Mouse (Mus musculus): Measurements from ENCODE around the gene Ccr7. TPM values are rescaled to one million over a fixed set of nuclear protein-coding genes. Genes with fewer than 3 reads are reported as not detected.

The Ccr7 gene
- total and polyA plus RNA-seq, 3 experiments: 203 to 306 (median 241) TPM

- peak; percentile 95 for DNase-seq (ENCODE audit: extremely low read depth)
- in situ Hi-C loops (cut with MboI; ENCODE audit: low pct_ligation_motif_present, low pct_unique_long_range_greater_than_20kb, low sequenced_read_pairs): no loop called here
- H3K27ac ChIP-seq (ENCODE audit: insufficient read depth, low read depth): peak overlapping the region; percentile 99
Observed at GRCm38 (mm10) chr11:99186836-99187235, 32.0 kb upstream of the Ccr7 start.

GRCm38 (mm10) chr11:99182575-99182974 is 27.7 kb upstream of the Ccr7 start:
- Histone ChIP-seq H3K4me2 (ENCODE audit: insufficient read depth, low read depth, poor library complexity, severe bottlenecking) (no peak overlapping the region), H3K36me3 (replicated peaks in 1 of 2; ENCODE audit: control insufficient read depth in 1 of 2, insufficient read depth in 1 of 2, low read length in 1 of 2) (peaks cover 0 to 17% of the 10 kb centered on the region in 2 experiments), H3K9me3 (replicated peaks; ENCODE audit: low read length) (peaks cover 17% of the 10 kb centered on the region), H3K4me3 (replicated peaks in 1 of 3; ENCODE audit: low read depth in 2 of 3, low read length in 2 of 3, poor library complexity in 1 of 3) (no peak overlapping the region), H3K9ac (ENCODE audit: insufficient read depth, low read depth) (no peak overlapping the region), H3K79me2 (replicated peaks; ENCODE audit: control insufficient read depth, extremely low read depth, insufficient read depth, poor library complexity, severe bottlenecking) (no peaks in the 10 kb centered on the region), H3K27ac (ENCODE audit: insufficient read depth, low read depth) (no peak overlapping the region), H3K4me1 (ENCODE audit: control insufficient read depth in 1 of 2, insufficient read depth in 2 of 2) (peaks cover 24 to 74% of the 10 kb centered on the region in 2 experiments), H3K27me3 (replicated peaks) (no peaks in the 10 kb centered on the region)
- dilution Hi-C loops (cut with MboI; ENCODE audit: extremely low pct_ligation_motif_present, extremely low pct_unique_long_range_greater_than_20kb, low sequenced_read_pairs): no loop called here
- TF ChIP-seq E2F4 (IDR thresholded peaks at IDR 0.05; ENCODE audit: insufficient replicate concordance, low read depth, low read length) (no peak), CHD1 (IDR thresholded peaks at IDR 0.05; ENCODE audit: low read depth, low read length) (no peak), NRF1 (IDR thresholded peaks at IDR 0.05; ENCODE audit: low read depth, low read length) (no peak), JUND (conservative IDR thresholded peaks at IDR 0.05; ENCODE audit: low read depth, low read length) (no peak), GABPA (IDR thresholded peaks at IDR 0.05; ENCODE audit: insufficient replicate concordance, low read depth, low read length) (no peak), TCF12 (IDR thresholded peaks at IDR 0.05; ENCODE audit: low read depth, low read length) (no peak), SIN3A (IDR thresholded peaks at IDR 0.05; ENCODE audit: low read length) (no peak), ZKSCAN1 (IDR thresholded peaks at IDR 0.05; ENCODE audit: borderline replicate concordance, low read depth, low read length) (no peak), MAFK (IDR thresholded peaks at IDR 0.05; ENCODE audit: insufficient replicate concordance, low read length) (no peak)
- in situ Hi-C loops (cut with MboI; ENCODE audit: low pct_ligation_motif_present, low pct_unique_long_range_greater_than_20kb, low sequenced_read_pairs): no loop called here
- DNase-seq (ENCODE audit: extremely low read depth): no peak

More at GRCm38 (mm10) chr11:99186836-99187235, 32.0 kb upstream of the Ccr7 start:
- H3K4me3 ChIP-seq (replicated peaks in 1 of 3; ENCODE audit: low read depth in 2 of 3, low read length in 2 of 3, poor library complexity in 1 of 3): peak overlapping the region in 1 of 3 experiments; percentile 33
- dilution Hi-C loops (cut with MboI; ENCODE audit: extremely low pct_ligation_motif_present, extremely low pct_unique_long_range_greater_than_20kb, low sequenced_read_pairs): no loop called here
- TF ChIP-seq E2F4 (IDR thresholded peaks at IDR 0.05; ENCODE audit: insufficient replicate concordance, low read depth, low read length) (peak; percentile 85; the same call in 1 of the 2 replicates), IRF4 (IDR thresholded peaks at IDR 0.05; ENCODE audit: low read depth, low read length) (peak; percentile 100), ELF1 (IDR thresholded peaks at IDR 0.05; ENCODE audit: low read depth, low read length) (peak; percentile 77), POLR2AphosphoS2 (IDR thresholded peaks at IDR 0.05; ENCODE audit: low read depth, low read length) (0 out of 2 replicates have a peak, but pooled peaks have one; percentile 44), USF1 (IDR thresholded peaks at IDR 0.05; ENCODE audit: low read depth, low read length) (no peak), NELFE (IDR thresholded peaks at IDR 0.05; ENCODE audit: low read depth, low read length) (peak; percentile 76), MAX (IDR thresholded peaks at IDR 0.05; ENCODE audit: low read length) (peak; percentile 68), GABPA (IDR thresholded peaks at IDR 0.05; ENCODE audit: insufficient replicate concordance, low read depth, low read length) (no peak; the same call in 1 of the 2 replicates), ZKSCAN1 (IDR thresholded peaks at IDR 0.05; ENCODE audit: borderline replicate concordance, low read depth, low read length) (no peak), MXI1 (IDR thresholded peaks at IDR 0.05; ENCODE audit: low read depth, low read length) (peak; percentile 92), RCOR1 (conservative IDR thresholded peaks at IDR 0.05; ENCODE audit: low read depth, low read length) (peak; percentile 99), MAFK (IDR thresholded peaks at IDR 0.05; ENCODE audit: insufficient replicate concordance, low read length) (peak; percentile 92), CTCF (conservative IDR thresholded peaks at IDR 0.05 in 1 of 2, IDR thresholded peaks at IDR 0.05 in 1 of 2; ENCODE audit: low read depth in 2 of 2, low read length in 2 of 2) (peak in 1 of 2 experiments; percentile 63; a peak in 3 of 4 replicates), TBP (conservative IDR thresholded peaks at IDR 0.05; ENCODE audit: low read depth, low read length) (peak; percentile 64), JUND (conservative IDR thresholded peaks at IDR 0.05; ENCODE audit: low read depth, low read length) (peak; percentile 84), CHD1 (IDR thresholded peaks at IDR 0.05; ENCODE audit: low read depth, low read length) (peak; percentile 74; the same call in 1 of the 2 replicates), HCFC1 (IDR thresholded peaks at IDR 0.05; ENCODE audit: low read depth, low read length) (peak; percentile 64), SMC3 (IDR thresholded peaks at IDR 0.05; ENCODE audit: low read depth, low read length) (no peak; the same call in none of the 2 replicates), ZMIZ1 (IDR thresholded peaks at IDR 0.05; ENCODE audit: low read depth, low read length) (no peak; the same call in none of the 2 replicates), UBTF (IDR thresholded peaks at IDR 0.05; ENCODE audit: low read depth, low read length) (no peak), MYC (IDR thresholded peaks at IDR 0.05; ENCODE audit: low read depth, low read length) (peak; percentile 88), ZNF384 (IDR thresholded peaks at IDR 0.05; ENCODE audit: low read depth, low read length) (peak; percentile 73), CHD2 (IDR thresholded peaks at IDR 0.05; ENCODE audit: low read length) (peak; percentile 95), PAX5 (IDR thresholded peaks at IDR 0.05; ENCODE audit: low read length) (no peak), TCF12 (IDR thresholded peaks at IDR 0.05; ENCODE audit: low read depth, low read length) (peak; percentile 95), MEF2A (IDR thresholded peaks at IDR 0.05; ENCODE audit: borderline replicate concordance, low read depth, low read length) (peak; percentile 94), USF2 (conservative IDR thresholded peaks at IDR 0.05; ENCODE audit: low read depth, low read length) (no peak), RAD21 (IDR thresholded peaks at IDR 0.05; ENCODE audit: low read depth, low read length) (peak; percentile 50), MAZ (IDR thresholded peaks at IDR 0.05; ENCODE audit: low read depth, low read length) (peak; percentile 96), EP300 (IDR thresholded peaks at IDR 0.05; ENCODE audit: low read length) (peak; percentile 100), ZC3H11A (IDR thresholded peaks at IDR 0.05; ENCODE audit: low read depth, low read length) (0 out of 2 replicates have a peak, but pooled peaks have one; percentile 15), SIN3A (IDR thresholded peaks at IDR 0.05; ENCODE audit: low read length) (peak; percentile 96), JUN (IDR thresholded peaks at IDR 0.05; ENCODE audit: insufficient read depth, low read depth, low read length) (peak; percentile 77; the same call in 1 of the 2 replicates), BHLHE40 (IDR thresholded peaks at IDR 0.05; ENCODE audit: low read depth, low read length) (peak; percentile 95), KAT2A (IDR thresholded peaks at IDR 0.05; ENCODE audit: insufficient replicate concordance, low read length) (0 out of 2 replicates have a peak, but pooled peaks have one; percentile 79), POLR2A (IDR thresholded peaks at IDR 0.05; ENCODE audit: low read depth, low read length) (peak; percentile 50; the same call in 1 of the 2 replicates), NRF1 (IDR thresholded peaks at IDR 0.05; ENCODE audit: low read depth, low read length) (no peak; the same call in 1 of the 2 replicates), ETS1 (conservative IDR thresholded peaks at IDR 0.05; ENCODE audit: low read depth, low read length) (peak; percentile 97)
- no peaks in the 10 kb centered on the region for H3K79me2 ChIP-seq (replicated peaks; ENCODE audit: control insufficient read depth, extremely low read depth, insufficient read depth, poor library complexity, severe bottlenecking)
- peaks cover 34 to 70% of the 10 kb centered on the region in 2 experiments for H3K4me1 ChIP-seq (ENCODE audit: control insufficient read depth in 1 of 2, insufficient read depth in 2 of 2)
- H3K27me3 ChIP-seq (replicated peaks): no peaks in the 10 kb centered on the region
- H3K9ac ChIP-seq (ENCODE audit: insufficient read depth, low read depth): peak overlapping the region; percentile 84
- H3K4me2 ChIP-seq (ENCODE audit: insufficient read depth, low read depth, poor library complexity, severe bottlenecking): peak overlapping the region; percentile 92
- peaks cover 7% of the 10 kb centered on the region for H3K9me3 ChIP-seq (replicated peaks; ENCODE audit: low read length)
- H3K36me3 ChIP-seq (replicated peaks in 1 of 2; ENCODE audit: control insufficient read depth in 1 of 2, insufficient read depth in 1 of 2, low read length in 1 of 2): peaks cover 0 to 2% of the 10 kb centered on the region in 2 experiments
